In the genomic region with DNA sequence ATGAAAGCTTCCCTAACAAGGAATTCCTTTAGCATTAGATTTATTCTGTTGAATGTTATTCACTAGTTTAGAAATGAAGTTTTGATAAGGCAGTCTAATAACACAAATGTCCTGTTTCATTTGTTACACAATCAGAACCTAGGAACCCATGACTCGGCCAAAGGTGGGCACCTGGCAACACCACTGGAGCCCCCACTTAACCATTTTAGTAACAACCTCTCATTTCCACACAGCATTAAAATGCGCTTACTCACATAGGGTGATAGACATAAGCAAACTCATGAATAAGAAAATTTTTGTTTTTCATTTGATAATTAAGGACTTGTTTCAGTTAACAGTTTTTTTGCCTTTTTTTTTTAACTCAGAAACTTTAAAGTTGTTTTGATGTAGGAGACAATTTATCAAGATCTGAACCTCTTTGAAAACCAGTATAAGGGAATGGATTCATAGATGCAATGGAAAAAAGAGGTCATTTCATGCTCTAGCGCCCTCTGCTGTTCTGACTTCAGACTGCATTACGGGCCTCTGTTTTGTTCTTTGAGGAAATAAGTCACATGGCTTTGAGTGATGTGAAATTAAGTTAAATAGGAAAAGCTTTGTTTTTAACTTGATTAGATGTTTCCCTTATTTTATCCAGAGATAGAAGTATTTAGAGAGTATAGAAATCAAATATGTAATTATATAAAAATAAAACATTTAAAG, we compare ENCODE assay signal across 9 mouse cellular contexts. TPM values are rescaled to one million over a fixed set of nuclear protein-coding genes. Genes with fewer than 3 reads are reported as not detected.
DNase-seq lines count a peak whose midpoint lies in the region; ATAC-seq lines count a peak whose summit lies in the region.
"Had no signal": no experiment of that assay in that cellular context is flagged by ENCODE, and none has a peak within 500 bp of the region (broad histone marks: within the 10 kb centered on the region; RNA-seq: fewer than 3 reads in every experiment).

No protein-coding gene starts in this region.

- H3K9ac ChIP-seq in hindbrain, embryonic 12.5 days = no peak overlapping the region

- H3K4me3 ChIP-seq in hindbrain, embryonic 10.5 days = no peak overlapping the region
- H3K4me3 ChIP-seq in hindbrain, embryonic 12.5 days = no peak overlapping the region
- H3K4me3 ChIP-seq: megakaryocyte, embryonic 14.5 days had no signal

- ATAC-seq in hindbrain, embryonic 12.5 days (ENCODE audit: low FRiP score) = no peak
- peak; percentile 93 for ATAC-seq in activated CD4-positive, CD25-positive, alpha-beta regulatory T cell, adult 4 months
- ATAC-seq in megakaryocyte progenitor cell, adult 5-6 weeks (replicated peaks; ENCODE audit: poor library complexity) = peak; percentile 99

- 50% methylated on average over 4 of the region's 4 CpGs for WGBS in hindbrain, embryonic 10.5 days
- WGBS in hindbrain, embryonic 12.5 days = 50% methylated on average over 4 of the region's 4 CpGs

- H3K36me3 ChIP-seq in hindbrain, embryonic 10.5 days = peaks cover 18% of the 10 kb centered on the region; the same call in 1 of the 2 replicates
- H3K36me3 ChIP-seq in hindbrain, embryonic 12.5 days = no peaks in the 10 kb centered on the region

- H3K27ac ChIP-seq in hindbrain, embryonic 10.5 days = no peak overlapping the region
- no peak overlapping the region for H3K27ac ChIP-seq in hindbrain, embryonic 12.5 days

- H3K4me2 ChIP-seq in hindbrain, embryonic 12.5 days (replicated peaks) = no peak overlapping the region

- H3K27me3 ChIP-seq in hindbrain, embryonic 10.5 days (ENCODE audit: insufficient read depth, poor library complexity, severe bottlenecking) = no peaks in the 10 kb centered on the region
- no peaks in the 10 kb centered on the region for H3K27me3 ChIP-seq in hindbrain, embryonic 12.5 days
- H3K27me3 ChIP-seq: megakaryocyte, embryonic 14.5 days had no signal

- peak; percentile 71 for DNase-seq in hindbrain, embryonic 10.5 days (ENCODE audit: low spot score)
- peak; percentile 32 to 65 for DNase-seq in cerebellum, postnatal 4 days (ENCODE audit: low spot score in 2 of 2)
- peak; percentile 60 for DNase-seq in heart, adult 8-10 months (ENCODE audit: low spot score)
- DNase-seq in layer of hippocampus, adult 8-10 months (ENCODE audit: low spot score in 2 of 2) = peak; percentile 29 to 70
- peak; percentile 10 to 63 for DNase-seq in spleen, adult 18-20 months

- H3K9me3 ChIP-seq in hindbrain, embryonic 10.5 days = no peaks in the 10 kb centered on the region
- H3K9me3 ChIP-seq in hindbrain, embryonic 12.5 days (replicated peaks) = no peaks in the 10 kb centered on the region
- H3K9me3 ChIP-seq: megakaryocyte, embryonic 14.5 days had no signal

- H3K4me1 ChIP-seq in hindbrain, embryonic 10.5 days (replicated peaks) = no peaks in the 10 kb centered on the region
- no peaks in the 10 kb centered on the region for H3K4me1 ChIP-seq in hindbrain, embryonic 12.5 days
- H3K4me1 ChIP-seq: megakaryocyte, embryonic 14.5 days had no signal

RNA-seq across cellular contexts. Expression of a gene that starts 23.7 kb away (rescaled TPM):
- 44.8 and 48.9 TPM in 2 replicates for polyA plus RNA-seq in hindbrain, embryonic 10.5 days (2016; fragmentation: Nextera tagmentation; extraction: Ambion mirVana)
- polyA plus RNA-seq in hindbrain, embryonic 12.5 days (2016; fragmentation: Nextera tagmentation; extraction: Ambion mirVana) = 66.6 and 78.4 TPM in 2 replicates
- polyA plus RNA-seq in activated CD4-positive, CD25-positive, alpha-beta regulatory T cell, adult 4 months (2017; shearing (Covaris generic)) = 10 to 100 TPM; 60.3 to 63.4 TPM
- total RNA-seq in heart, adult 8-10 months (2022) = 10 to 100 TPM; 51.1 to 55.8 (median 53.2) TPM
- total RNA-seq in layer of hippocampus, adult 8-10 months (2022) = 100 to 1,000 TPM in 2 of 4 experiments, 10 to 100 TPM in 2; 90.8 to 103 (median 97.6) TPM
- total RNA-seq in megakaryocyte progenitor cell, adult 5-6 weeks (2015) = 31.0 and 34.3 TPM in 2 replicates
- 57.5 and 61.9 TPM in 2 replicates for total RNA-seq in megakaryocyte progenitor cell, adult 5-6 weeks (2017)

RNA-seq across cellular contexts. Expression of a gene that starts 25.5 kb away (rescaled TPM):
- 20.2 and 27.8 TPM in 2 replicates for polyA plus RNA-seq in hindbrain, embryonic 10.5 days (2016; fragmentation: Nextera tagmentation; extraction: Ambion mirVana)
- polyA plus RNA-seq in hindbrain, embryonic 12.5 days (2016; fragmentation: Nextera tagmentation; extraction: Ambion mirVana) = 21.6 and 21.8 TPM in 2 replicates
- polyA plus RNA-seq in activated CD4-positive, CD25-positive, alpha-beta regulatory T cell, adult 4 months (2017; shearing (Covaris generic)) = 10 to 100 TPM; 21.7 to 29.4 TPM
- 10 to 100 TPM; 37.3 to 44.3 (median 40.4) TPM for total RNA-seq in heart, adult 8-10 months (2022)
- 10 to 100 TPM; 29.0 to 42.3 (median 33.7) TPM for total RNA-seq in layer of hippocampus, adult 8-10 months (2022)
- 17.8 and 19.2 TPM in 2 replicates for total RNA-seq in megakaryocyte progenitor cell, adult 5-6 weeks (2015)
- 22.3 and 33.7 TPM in 2 replicates for total RNA-seq in megakaryocyte progenitor cell, adult 5-6 weeks (2017)
